Mouse (Mus musculus): ENCODE measurements around the gene Mob4. TPM values are rescaled to one million over a fixed set of nuclear protein-coding genes. Genes with fewer than 3 reads are reported as not detected.

The Mob4 gene
- total RNA-seq, 1 experiment: 37.0 TPM

DNA sequence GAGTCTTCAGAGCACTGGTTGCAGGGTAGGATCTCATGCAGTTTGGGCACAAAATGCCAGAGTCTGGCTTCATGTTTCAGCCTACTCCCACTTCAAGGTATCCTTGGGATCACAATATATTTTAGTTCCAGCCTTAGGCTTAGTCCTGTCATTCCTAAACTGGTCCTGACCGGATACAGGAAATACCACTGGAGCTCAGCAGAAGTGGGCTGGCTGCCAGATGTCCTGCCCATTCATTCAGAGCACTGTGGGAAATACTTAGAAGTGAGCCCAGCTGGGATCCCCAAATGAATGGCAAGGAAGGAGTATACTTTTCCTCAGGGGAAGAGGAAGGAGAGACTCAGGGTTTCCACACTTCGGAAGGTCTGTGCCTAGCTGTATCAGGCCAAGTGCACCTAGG is 62.3 kb downstream of the Mob4 start:
- peaks cover 4 to 14% of the 10 kb centered on the region in 2 experiments; a peak in 3 of 4 replicates for H3K4me1 ChIP-seq (ENCODE audit: control insufficient read depth in 2 of 2, insufficient read depth in 2 of 2, low read length in 2 of 2, poor library complexity in 1 of 2)
- no peak overlapping the region for H3K4me3 ChIP-seq (ENCODE audit: insufficient read depth in 1 of 2, low read depth in 1 of 2, low read length in 2 of 2, poor library complexity in 1 of 2, severe bottlenecking in 1 of 2)
- no peak overlapping the region for H3K27ac ChIP-seq (ENCODE audit: insufficient read depth, low read depth, low read length, poor library complexity, severe bottlenecking)
- TF ChIP-seq ZNF384 (IDR thresholded peaks at IDR 0.05; ENCODE audit: low read depth, low read length) (no peak), CHD2 (IDR thresholded peaks at IDR 0.05; ENCODE audit: low read depth, low read length) (no peak), HCFC1 (IDR thresholded peaks at IDR 0.05; ENCODE audit: borderline replicate concordance, insufficient read depth, low read length) (no peak), ZC3H11A (IDR thresholded peaks at IDR 0.05; ENCODE audit: borderline replicate concordance, low read depth, low read length) (no peak), MAFK (IDR thresholded peaks at IDR 0.05; ENCODE audit: insufficient read depth, low read depth, low read length) (no peak)
- H3K9me3 ChIP-seq (ENCODE audit: control insufficient read depth, insufficient read depth, low read depth, low read length): no peaks in the 10 kb centered on the region
- no peaks in the 10 kb centered on the region for H3K36me3 ChIP-seq (ENCODE audit: control insufficient read depth, insufficient read depth, low read length, poor library complexity, severe bottlenecking)
- no peak overlapping the region for H3K9ac ChIP-seq (ENCODE audit: insufficient read depth, low read depth, low read length, poor library complexity, severe bottlenecking)
- DNase-seq (ENCODE audit: low read depth, low spot score): no peak
- in situ Hi-C loops (cut with MboI; ENCODE audit: low sequenced_read_pairs in 2 of 2, unreplicated experiment in 2 of 2): no loop called here

DNA sequence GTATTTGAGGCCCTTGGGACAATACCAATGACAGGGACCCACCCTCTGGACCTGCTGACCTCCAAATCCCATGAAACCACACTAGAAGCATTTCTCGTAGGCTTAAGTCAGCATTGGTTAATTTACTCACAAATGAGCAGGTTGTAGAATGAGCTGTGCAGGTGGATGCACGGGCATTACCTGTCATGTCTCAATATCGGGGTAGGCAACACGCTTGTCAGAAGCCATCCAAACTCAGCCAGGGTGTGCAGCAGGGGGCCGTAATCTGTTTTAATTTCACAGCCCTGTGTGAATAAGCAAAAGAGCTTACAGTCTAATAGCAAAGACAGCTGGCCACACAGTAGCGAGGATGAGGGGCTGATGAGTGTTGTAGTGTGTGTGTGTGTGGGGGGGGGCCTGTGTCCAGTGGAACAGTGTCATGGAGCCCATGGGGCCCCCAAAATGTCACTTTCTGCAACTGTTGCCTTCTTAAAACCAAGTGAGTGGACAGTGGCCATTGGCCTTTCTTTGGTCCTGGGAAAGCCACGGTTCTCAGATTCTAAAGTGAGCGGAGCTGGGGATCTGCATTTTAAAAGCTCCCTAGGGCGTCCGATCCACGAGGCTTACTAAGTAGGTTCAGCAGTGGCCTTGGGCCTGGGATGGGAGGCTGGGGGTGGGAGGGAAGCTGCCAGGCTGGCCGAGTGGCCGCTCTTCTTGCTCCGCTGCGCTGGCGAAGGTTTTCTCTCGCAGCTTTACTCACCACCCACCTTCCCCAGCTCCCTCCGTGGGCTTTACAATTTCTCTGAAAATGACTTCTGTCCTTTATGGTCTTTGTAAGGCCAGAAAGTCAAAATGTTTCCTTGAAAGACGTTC is 63.3 kb downstream of the Mob4 start:
- TF ChIP-seq ZC3H11A (IDR thresholded peaks at IDR 0.05; ENCODE audit: borderline replicate concordance, low read depth, low read length) (no peak), ZNF384 (IDR thresholded peaks at IDR 0.05; ENCODE audit: low read depth, low read length) (no peak), MAFK (IDR thresholded peaks at IDR 0.05; ENCODE audit: insufficient read depth, low read depth, low read length) (no peak), CHD2 (IDR thresholded peaks at IDR 0.05; ENCODE audit: low read depth, low read length) (no peak), HCFC1 (IDR thresholded peaks at IDR 0.05; ENCODE audit: borderline replicate concordance, insufficient read depth, low read length) (no peak)
- DNase-seq (ENCODE audit: low read depth, low spot score): no peak
- no peaks in the 10 kb centered on the region for H3K9me3 ChIP-seq (ENCODE audit: control insufficient read depth, insufficient read depth, low read depth, low read length)
- H3K4me1 ChIP-seq (ENCODE audit: control insufficient read depth in 2 of 2, insufficient read depth in 2 of 2, low read length in 2 of 2, poor library complexity in 1 of 2): peaks cover 4 to 18% of the 10 kb centered on the region in 2 experiments; a peak in 3 of 4 replicates
- no peak overlapping the region for H3K27ac ChIP-seq (ENCODE audit: insufficient read depth, low read depth, low read length, poor library complexity, severe bottlenecking)
- in situ Hi-C loops (cut with MboI; ENCODE audit: low sequenced_read_pairs in 2 of 2, unreplicated experiment in 2 of 2): no loop called here
- no peak overlapping the region for H3K4me3 ChIP-seq (ENCODE audit: insufficient read depth in 1 of 2, low read depth in 1 of 2, low read length in 2 of 2, poor library complexity in 1 of 2, severe bottlenecking in 1 of 2)
- no peaks in the 10 kb centered on the region for H3K36me3 ChIP-seq (ENCODE audit: control insufficient read depth, insufficient read depth, low read length, poor library complexity, severe bottlenecking)
- H3K9ac ChIP-seq (ENCODE audit: insufficient read depth, low read depth, low read length, poor library complexity, severe bottlenecking): no peak overlapping the region

DNA sequence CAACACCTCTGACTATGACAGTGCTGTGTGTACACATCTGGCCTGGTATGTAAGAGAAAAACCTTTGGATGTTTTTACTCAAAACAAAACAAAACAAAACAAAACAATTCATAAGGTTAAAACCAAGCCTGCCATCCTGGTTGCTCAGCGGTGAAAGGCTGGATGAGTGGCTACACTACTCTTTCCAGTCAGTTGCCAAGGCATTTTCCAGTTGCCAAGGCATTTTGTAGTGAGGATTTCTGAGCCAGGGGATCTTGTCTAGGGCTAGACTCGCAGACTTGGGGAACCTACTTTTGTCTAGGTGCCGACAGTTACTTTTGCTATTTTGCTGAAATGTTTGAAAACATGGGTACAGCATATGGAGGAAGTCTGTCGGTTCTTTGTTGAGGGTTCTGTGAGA is 64.0 kb downstream of the Mob4 start:
- TF ChIP-seq HCFC1 (IDR thresholded peaks at IDR 0.05; ENCODE audit: borderline replicate concordance, insufficient read depth, low read length) (no peak), ZNF384 (IDR thresholded peaks at IDR 0.05; ENCODE audit: low read depth, low read length) (no peak), ZC3H11A (IDR thresholded peaks at IDR 0.05; ENCODE audit: borderline replicate concordance, low read depth, low read length) (no peak), MAFK (IDR thresholded peaks at IDR 0.05; ENCODE audit: insufficient read depth, low read depth, low read length) (no peak), CHD2 (IDR thresholded peaks at IDR 0.05; ENCODE audit: low read depth, low read length) (no peak)
- Histone ChIP-seq H3K9me3 (ENCODE audit: control insufficient read depth, insufficient read depth, low read depth, low read length) (no peaks in the 10 kb centered on the region), H3K4me3 (ENCODE audit: insufficient read depth in 1 of 2, low read depth in 1 of 2, low read length in 2 of 2, poor library complexity in 1 of 2, severe bottlenecking in 1 of 2) (no peak overlapping the region), H3K27ac (ENCODE audit: insufficient read depth, low read depth, low read length, poor library complexity, severe bottlenecking) (no peak overlapping the region), H3K9ac (ENCODE audit: insufficient read depth, low read depth, low read length, poor library complexity, severe bottlenecking) (no peak overlapping the region), H3K36me3 (ENCODE audit: control insufficient read depth, insufficient read depth, low read length, poor library complexity, severe bottlenecking) (no peaks in the 10 kb centered on the region), H3K4me1 (ENCODE audit: control insufficient read depth in 2 of 2, insufficient read depth in 2 of 2, low read length in 2 of 2, poor library complexity in 1 of 2) (peaks cover 4 to 18% of the 10 kb centered on the region in 2 experiments; a peak in 3 of 4 replicates)
- in situ Hi-C loops (cut with MboI; ENCODE audit: low sequenced_read_pairs in 2 of 2, unreplicated experiment in 2 of 2): no loop called here
- DNase-seq (ENCODE audit: low read depth, low spot score): no peak

DNA sequence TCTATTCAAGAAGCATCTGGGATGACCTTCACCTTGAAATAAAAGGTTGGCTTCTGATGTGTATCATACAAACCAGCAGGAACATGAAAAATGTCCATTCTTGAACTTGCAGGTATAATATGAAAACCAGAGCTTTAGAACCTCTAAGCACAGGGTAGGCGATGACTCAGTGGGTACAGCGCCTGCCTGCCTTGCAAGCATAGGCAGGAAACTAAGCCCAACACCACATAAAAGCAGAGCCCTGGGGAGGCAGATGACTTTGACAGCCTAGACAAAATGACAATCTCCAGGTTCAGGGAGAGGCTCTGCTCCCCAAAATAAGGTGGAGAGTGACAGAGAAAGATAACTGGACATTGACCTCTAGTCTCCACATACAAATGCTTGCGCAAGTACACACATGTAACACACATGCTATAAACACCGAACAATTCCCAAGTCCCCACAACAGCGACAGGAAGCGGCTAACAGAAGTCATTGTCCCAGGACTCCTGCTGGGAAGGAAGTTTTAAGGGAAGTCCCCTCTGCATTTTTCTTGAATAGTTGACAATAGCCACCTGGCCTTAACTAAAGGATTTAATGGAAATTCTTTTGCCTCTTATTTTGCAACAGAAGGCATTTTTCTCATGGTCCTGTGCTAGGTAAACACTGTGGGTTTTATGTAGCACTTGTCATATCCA is 65.4 kb downstream of the Mob4 start:
- TF ChIP-seq ZNF384 (IDR thresholded peaks at IDR 0.05; ENCODE audit: low read depth, low read length) (no peak), ZC3H11A (IDR thresholded peaks at IDR 0.05; ENCODE audit: borderline replicate concordance, low read depth, low read length) (no peak), HCFC1 (IDR thresholded peaks at IDR 0.05; ENCODE audit: borderline replicate concordance, insufficient read depth, low read length) (no peak), CHD2 (IDR thresholded peaks at IDR 0.05; ENCODE audit: low read depth, low read length) (no peak), MAFK (IDR thresholded peaks at IDR 0.05; ENCODE audit: insufficient read depth, low read depth, low read length) (no peak)
- Histone ChIP-seq H3K36me3 (ENCODE audit: control insufficient read depth, insufficient read depth, low read length, poor library complexity, severe bottlenecking) (no peaks in the 10 kb centered on the region), H3K27ac (ENCODE audit: insufficient read depth, low read depth, low read length, poor library complexity, severe bottlenecking) (no peak overlapping the region), H3K9me3 (ENCODE audit: control insufficient read depth, insufficient read depth, low read depth, low read length) (no peaks in the 10 kb centered on the region), H3K4me3 (ENCODE audit: insufficient read depth in 1 of 2, low read depth in 1 of 2, low read length in 2 of 2, poor library complexity in 1 of 2, severe bottlenecking in 1 of 2) (no peak overlapping the region), H3K9ac (ENCODE audit: insufficient read depth, low read depth, low read length, poor library complexity, severe bottlenecking) (no peak overlapping the region), H3K4me1 (ENCODE audit: control insufficient read depth in 2 of 2, insufficient read depth in 2 of 2, low read length in 2 of 2, poor library complexity in 1 of 2) (peaks cover 4 to 18% of the 10 kb centered on the region in 2 experiments; a peak in 3 of 4 replicates)
- in situ Hi-C loops (cut with MboI; ENCODE audit: low sequenced_read_pairs in 2 of 2, unreplicated experiment in 2 of 2): no loop called here
- DNase-seq (ENCODE audit: low read depth, low spot score): no peak
